Mouse (Mus musculus) CH12.LX (cell line): ENCODE measurements around the gene Zbtb42. TPM values are rescaled to one million over a fixed set of nuclear protein-coding genes. Genes with fewer than 3 reads are reported as not detected.
A peak's percentile ranks its signal among the peaks of the same experiment; 100 is the strongest.

ENCODE experiments used
- DNase-seq: peaks from one replicate; pipeline ENCODE4 v3.0.0-alpha.2; 2013; ENCODE audit errors: extremely low read depth
- H3K27ac ChIP-seq: 2 replicates; pipeline ENCODE4 v1.5.1; 2012; ENCODE audit warnings: low read depth, mild to moderate bottlenecking, control low read depth, moderate library complexity; ENCODE audit not compliant: insufficient read depth
- H3K27me3 ChIP-seq: replicated peaks from 2 replicates; pipeline ENCODE3; 2012; ENCODE audit warnings: inconsistent platforms
- H3K36me3 ChIP-seq, 2 experiments: replicated peaks in 1 of 2; 2 replicates each; pipeline versions ENCODE3 to v1.6.1; 2012; ENCODE audit warnings: inconsistent platforms in 1 of 2, low read length in 1 of 2, mild to moderate bottlenecking in 1 of 2, mixed read lengths in 1 of 2, moderate library complexity in 1 of 2; ENCODE audit not compliant: control insufficient read depth in 1 of 2, insufficient read depth in 1 of 2
- H3K4me1 ChIP-seq, 2 experiments: 2 replicates each; pipeline ENCODE4 v1.6.1; 2012; ENCODE audit warnings: inconsistent platforms in 1 of 2, moderate library complexity in 1 of 2; ENCODE audit not compliant: insufficient read depth in 2 of 2, control insufficient read depth in 1 of 2
- H3K4me2 ChIP-seq: 2 replicates; pipeline ENCODE4 v1.6.1; 2012; ENCODE audit warnings: low read depth, mild to moderate bottlenecking, control low read depth; ENCODE audit not compliant: poor library complexity, insufficient read depth, severe bottlenecking
- H3K4me3 ChIP-seq, 3 experiments: fragments of 150-350 bp in 1 of 3; sonication (generic) in 1 of 3; replicated peaks in 1 of 3; 2 replicates each; pipeline versions ENCODE3 to v1.5.1; 2011 to 2012; ENCODE audit warnings: low read depth in 2 of 3, low read length in 2 of 3, mild to moderate bottlenecking in 2 of 3, moderate library complexity in 2 of 3, control low read depth in 1 of 3, improper control_type of control experiment in 1 of 3, inconsistent platforms in 1 of 3, mixed read lengths in 1 of 3; ENCODE audit not compliant: poor library complexity in 1 of 3
- H3K79me2 ChIP-seq: replicated peaks from 2 replicates; pipeline ENCODE4 v1.6.1; 2012; ENCODE audit warnings: mild to moderate bottlenecking, moderate library complexity; ENCODE audit not compliant: control insufficient read depth, poor library complexity, insufficient read depth, severe bottlenecking; ENCODE audit errors: extremely low read depth
- H3K9ac ChIP-seq: 2 replicates; pipeline ENCODE4 v1.6.1; 2012; ENCODE audit warnings: low read depth, mild to moderate bottlenecking, control low read depth, moderate library complexity; ENCODE audit not compliant: insufficient read depth
- H3K9me3 ChIP-seq: replicated peaks from 2 replicates; pipeline ENCODE3; 2012; ENCODE audit warnings: low read length, inconsistent platforms, mixed read lengths
- BHLHE40 ChIP-seq: IDR thresholded peaks from 2 replicates; pipeline ENCODE4 v1.6.1; 2011; ENCODE audit warnings: mild to moderate bottlenecking, low read depth, low read length, improper control_type of control experiment
- CHD1 ChIP-seq: IDR thresholded peaks from 2 replicates; pipeline ENCODE4 v1.6.1; 2012; ENCODE audit warnings: low read depth, low read length, improper control_type of control experiment, inconsistent platforms
- CHD2 ChIP-seq: IDR thresholded peaks from 2 replicates; pipeline ENCODE4 v1.6.1; 2011; ENCODE audit warnings: low read length, improper control_type of control experiment
- CTCF ChIP-seq, 2 experiments: IDR thresholded peaks in 1 of 2; conservative IDR thresholded peaks in 1 of 2; 2 replicates each; pipeline ENCODE4 v1.5.1; 2011 to 2012; ENCODE audit warnings: low read depth in 2 of 2, low read length in 2 of 2, improper control_type of control experiment in 1 of 2, inconsistent platforms in 1 of 2, mild to moderate bottlenecking in 1 of 2, moderate library complexity in 1 of 2
- ELF1 ChIP-seq: IDR thresholded peaks from 2 replicates; pipeline ENCODE4 v1.6.1; 2014; ENCODE audit warnings: low read depth, mild to moderate bottlenecking, inconsistent platforms, low read length, improper control_type of control experiment
- EP300 ChIP-seq: IDR thresholded peaks from 2 replicates; pipeline ENCODE4 v1.6.1; 2011; ENCODE audit warnings: low read length, improper control_type of control experiment
- ETS1 ChIP-seq: conservative IDR thresholded peaks from 2 replicates; pipeline ENCODE4 v1.6.1; 2012; ENCODE audit warnings: low read depth, mild to moderate bottlenecking, inconsistent platforms, low read length, improper control_type of control experiment, moderate library complexity
- GABPA ChIP-seq: IDR thresholded peaks from 2 replicates; pipeline ENCODE4 v1.6.1; 2012; ENCODE audit warnings: low read depth, low read length, improper control_type of control experiment, inconsistent platforms; ENCODE audit not compliant: insufficient replicate concordance
- HCFC1 ChIP-seq: IDR thresholded peaks from 2 replicates; pipeline ENCODE4 v1.6.1; 2012; ENCODE audit warnings: low read depth, mild to moderate bottlenecking, inconsistent platforms, low read length, improper control_type of control experiment
- IRF4 ChIP-seq: IDR thresholded peaks from 2 replicates; pipeline ENCODE4 v1.6.1; 2014; ENCODE audit warnings: low read depth, mild to moderate bottlenecking, inconsistent platforms, low read length, improper control_type of control experiment
- JUND ChIP-seq: conservative IDR thresholded peaks from 2 replicates; pipeline ENCODE4 v1.6.1; 2011; ENCODE audit warnings: low read depth, low read length, improper control_type of control experiment
- KAT2A ChIP-seq: IDR thresholded peaks from 2 replicates; pipeline ENCODE4 v1.6.1; 2012; ENCODE audit warnings: low read length, improper control_type of control experiment, inconsistent platforms; ENCODE audit not compliant: insufficient replicate concordance
- MAFK ChIP-seq: IDR thresholded peaks from 2 replicates; pipeline ENCODE4 v1.6.1; 2011; ENCODE audit warnings: low read length, improper control_type of control experiment; ENCODE audit not compliant: insufficient replicate concordance
- MAX ChIP-seq: IDR thresholded peaks from 2 replicates; pipeline ENCODE4 v1.6.1; 2011; ENCODE audit warnings: low read length, improper control_type of control experiment
- MAZ ChIP-seq: IDR thresholded peaks from 2 replicates; pipeline ENCODE4 v1.6.1; 2012; ENCODE audit warnings: low read depth, mild to moderate bottlenecking, inconsistent platforms, low read length, improper control_type of control experiment, moderate library complexity
- MEF2A ChIP-seq: IDR thresholded peaks from 2 replicates; pipeline ENCODE4 v1.6.1; 2014; ENCODE audit warnings: low read depth, mild to moderate bottlenecking, inconsistent platforms, low read length, improper control_type of control experiment, borderline replicate concordance
- MXI1 ChIP-seq: IDR thresholded peaks from 2 replicates; pipeline ENCODE4 v1.6.1; 2011; ENCODE audit warnings: mild to moderate bottlenecking, low read depth, low read length, improper control_type of control experiment
- MYC ChIP-seq: IDR thresholded peaks from 2 replicates; pipeline ENCODE4 v1.6.1; 2011; ENCODE audit warnings: low read depth, mild to moderate bottlenecking, improper control_type of control experiment, low read length
- NELFE ChIP-seq: IDR thresholded peaks from 2 replicates; pipeline ENCODE4 v1.6.1; 2011; ENCODE audit warnings: low read depth, low read length, improper control_type of control experiment
- POLR2A ChIP-seq: IDR thresholded peaks from 2 replicates; pipeline ENCODE4 v1.6.1; 2011; ENCODE audit warnings: low read depth, mild to moderate bottlenecking, improper control_type of control experiment, low read length
- RAD21 ChIP-seq: IDR thresholded peaks from 2 replicates; pipeline ENCODE4 v1.6.1; 2011; ENCODE audit warnings: low read depth, mild to moderate bottlenecking, low read length, improper control_type of control experiment, moderate library complexity
- SIN3A ChIP-seq: IDR thresholded peaks from 2 replicates; pipeline ENCODE4 v1.6.1; 2012; ENCODE audit warnings: low read length, improper control_type of control experiment, inconsistent platforms
- SMC3 ChIP-seq: IDR thresholded peaks from 2 replicates; pipeline ENCODE4 v1.6.1; 2011; ENCODE audit warnings: low read depth, low read length, improper control_type of control experiment
- TBP ChIP-seq: conservative IDR thresholded peaks from 2 replicates; pipeline ENCODE4 v1.6.1; 2011; ENCODE audit warnings: low read depth, low read length, improper control_type of control experiment
- TCF12 ChIP-seq: IDR thresholded peaks from 2 replicates; pipeline ENCODE4 v1.6.1; 2014; ENCODE audit warnings: low read depth, mild to moderate bottlenecking, inconsistent platforms, low read length, improper control_type of control experiment
- UBTF ChIP-seq: IDR thresholded peaks from 2 replicates; pipeline ENCODE4 v1.6.1; 2012; ENCODE audit warnings: low read depth, mild to moderate bottlenecking, inconsistent platforms, low read length, improper control_type of control experiment, moderate library complexity
- USF2 ChIP-seq: conservative IDR thresholded peaks from 2 replicates; pipeline ENCODE4 v1.6.1; 2011; ENCODE audit warnings: low read depth, low read length, improper control_type of control experiment
- ZC3H11A ChIP-seq: IDR thresholded peaks from 2 replicates; pipeline ENCODE4 v1.6.1; 2012; ENCODE audit warnings: low read depth, mild to moderate bottlenecking, inconsistent platforms, low read length, improper control_type of control experiment
- ZKSCAN1 ChIP-seq: IDR thresholded peaks from 2 replicates; pipeline ENCODE4 v1.6.1; 2012; ENCODE audit warnings: low read depth, inconsistent platforms, low read length, improper control_type of control experiment, borderline replicate concordance
- dilution Hi-C: fragments of 300-500 bp; cut with MboI; formaldehyde crosslinking; loops from 2 replicates; pipeline ENCODE4 v1.14.3; 2020; ENCODE audit warnings: low sequenced_read_pairs; ENCODE audit not compliant: extremely low pct_unique_long_range_greater_than_20kb, extremely low pct_ligation_motif_present
- in situ Hi-C: fragments of 300-500 bp; cut with MboI; formaldehyde crosslinking; loops from 3 replicates; pipeline ENCODE4 v1.14.3; 2019; ENCODE audit warnings: low sequenced_read_pairs, low pct_ligation_motif_present, low pct_unique_long_range_greater_than_20kb, mixed read lengths
- polyA plus RNA-seq: library from polyadenylated mRNA; unstranded; fragments of >175 nt; gene quantifications from 2 replicates; pipeline ENCODE4 v1.2.1, GENCODE M21; 2012; ENCODE audit warnings: low read depth; ENCODE audit not compliant: insufficient read length
- total RNA-seq, 2 experiments: library from RNA; depleted of rRNA; stranded (reverse); fragments of 300-350 nt in 1 of 2; fragments of >200 nt in 1 of 2; gene quantifications; 2 replicates each; pipeline ENCODE4 v1.2.3; 2012 to 2014

The Zbtb42 gene
- total and polyA plus RNA-seq, 3 experiments, result 0.11 to 0.30 TPM; not detected in 1

GRCm38 (mm10) chr12:112702374-112703320 lies 24.0 kb downstream of the Zbtb42 start (continued):
- TF ChIP-seq SIN3A (no peak; the same call in 1 of the 2 replicates), MAX (0 out of 2 replicates have a peak, but pooled peaks have one; percentile 44), UBTF (no peak), NELFE (no peak), MAFK (no peak), TCF12 (peak; percentile 58; the same call in 1 of the 2 replicates), ZKSCAN1 (no peak), TBP (no peak), EP300 (peak; percentile 80)

- Histone ChIP-seq H3K9me3 (peaks cover 13% of the 10 kb centered on the region), H3K27ac (no peak overlapping the region), H3K27me3 (peaks cover 36% of the 10 kb centered on the region), H3K36me3 (no peaks in the 10 kb centered on the region), H3K79me2 (no peaks in the 10 kb centered on the region), H3K4me2 (peak overlapping the region; percentile 25), H3K4me3 (peak overlapping the region in 1 of 3 experiments; percentile 14)
- in situ Hi-C loops (loop anchor here (5.0 to 10.0 kb wide), 2 partner anchors 50 to 152 kb away; no protein-coding TSS in a partner anchor), dilution Hi-C loops (no loop called here)
- TF ChIP-seq HCFC1 (no peak), MAZ (no peak), MXI1 (no peak), GABPA (no peak), ELF1 (no peak), ZC3H11A (peak; percentile 28; the same call in 1 of the 2 replicates), MAFK (no peak), NELFE (peak; percentile 45; the same call in 1 of the 2 replicates), CHD2 (no peak), MYC (no peak), TBP (no peak), IRF4 (peak; percentile 13; the same call in 1 of the 2 replicates), SIN3A (no peak), MAX (no peak), BHLHE40 (no peak), POLR2A (no peak), CHD1 (no peak), JUND (no peak), SMC3 (peak; percentile 89), UBTF (no peak), RAD21 (peak; percentile 72), USF2 (no peak), ETS1 (no peak), ZKSCAN1 (no peak), CTCF (conservative IDR thresholded peaks at IDR 0.05 in 1 of 2, IDR thresholded peaks at IDR 0.05 in 1 of 2; ENCODE audit: low read depth in 2 of 2, low read length in 2 of 2) (peak; percentile 80 to 100), MEF2A (0 out of 2 replicates have a peak, but pooled peaks have one; percentile 15), KAT2A (no peak)
- TF ChIP-seq, all 38 proteins: peak for 7
- DNase-seq, result peak; percentile 78
- H3K9ac ChIP-seq, result no peak overlapping the region
- peaks cover 9 to 28% of the 10 kb centered on the region in 2 experiments for H3K4me1 ChIP-seq
Measured at GRCm38 (mm10) chr12:112706704-112707572, 28.3 kb downstream of the Zbtb42 start.
